Mouse (Mus musculus) heart, postnatal 0 days (tissue): Measurements from ENCODE around the gene Ssbp3. TPM values are rescaled to one million over a fixed set of nuclear protein-coding genes. Genes with fewer than 3 reads are reported as not detected.
A peak's percentile ranks its signal among the peaks of the same experiment; 100 is the strongest.

Experiments
- ATAC-seq: fragments of 200-750 bp; cut with Nextera tagmentation; 2 replicates; pipeline ENCODE4 v1.8.0; 2017; ENCODE audit warnings: low read depth, moderate number of reproducible peaks, moderate library complexity; ENCODE audit not compliant: insufficient read depth
- DNase-seq: peaks from one replicate; pipeline ENCODE4 v3.0.0-alpha.2; 2016; ENCODE audit warnings: low spot score
- H3K27ac ChIP-seq: fragments of 300-500 bp; sonication (generic); 2 replicates; pipeline ENCODE4 v1.5.1; 2014; ENCODE audit warnings: low read depth, mild to moderate bottlenecking
- H3K27me3 ChIP-seq: fragments of 300-500 bp; sonication (generic); 2 replicates; pipeline ENCODE4 v1.6.1; 2014; ENCODE audit warnings: low read length, mixed read lengths; ENCODE audit not compliant: control insufficient read depth, insufficient read depth
- H3K36me3 ChIP-seq: fragments of 300-500 bp; sonication (generic); replicated peaks from 2 replicates; pipeline ENCODE4 v1.6.1; 2014; ENCODE audit warnings: low read length, mixed read lengths; ENCODE audit not compliant: control insufficient read depth, insufficient read depth
- H3K4me1 ChIP-seq: fragments of 300-500 bp; sonication (generic); 2 replicates; pipeline ENCODE4 v1.6.1; 2014; ENCODE audit warnings: antibody characterized with exemption; ENCODE audit not compliant: control insufficient read depth, insufficient read depth
- H3K4me2 ChIP-seq: fragments of 300-500 bp; sonication (generic); 2 replicates; pipeline ENCODE4 v1.6.1; 2014; ENCODE audit warnings: low read depth, mild to moderate bottlenecking, low read length, moderate library complexity
- H3K4me3 ChIP-seq: fragments of 300-500 bp; sonication (generic); 2 replicates; pipeline ENCODE4 v1.5.1; 2014; ENCODE audit warnings: low read depth, low read length
- H3K9ac ChIP-seq: fragments of 300-500 bp; sonication (generic); replicated peaks from 2 replicates; pipeline ENCODE4 v1.6.1; 2014; ENCODE audit warnings: low read depth, low read length, mixed read lengths
- H3K9me3 ChIP-seq: fragments of 300-500 bp; sonication (generic); replicated peaks from 2 replicates; pipeline ENCODE4 v1.6.1; 2016; ENCODE audit warnings: low read length; ENCODE audit not compliant: control insufficient read depth
- CTCF ChIP-seq: IDR thresholded peaks from 2 replicates; pipeline ENCODE4 v1.5.1; 2016; ENCODE audit warnings: antibody characterized with exemption, control low read depth, low read depth
- EP300 ChIP-seq: IDR thresholded peaks from 2 replicates; pipeline ENCODE4 v1.6.1; 2016; ENCODE audit warnings: antibody characterized with exemption, low read depth
- WGBS: fragments of 180-500 bp; shearing (Covaris S2); extraction: QIAGEN DNeasy Blood & Tissue Kit; methylation state at CpG from one replicate; pipeline ENCODE4 v1.1.7; 2014; 5-methylcytosine and 5-hydroxymethylcytosine counted together
- polyA plus RNA-seq: library from polyadenylated mRNA; unstranded; fragments of >200 nt; fragmentation: Nextera tagmentation; extraction: Ambion mirVana; gene quantifications from 2 replicates; pipeline ENCODE4 v1.2.1, GENCODE M21; 2015
- total RNA-seq: library from RNA; depleted of rRNA; stranded (reverse); fragments of >200 nt; gene quantifications from 2 replicates; pipeline ENCODE4 v1.2.3, GENCODE M21; 2014; ENCODE audit warnings: low replicate concordance

The Ssbp3 gene
- total and polyA plus RNA-seq, 2 experiments from 2014 or later: 25.9 to 35.6 TPM

GRCm38 (mm10) chr4:106936741-106937140 is 26.2 kb downstream of the Ssbp3 start:
- peaks cover 9% of the 10 kb centered on the region; the same call in 1 of the 2 replicates for H3K36me3 ChIP-seq
- H3K9ac ChIP-seq: peak overlapping the region; percentile 44; the same call in 1 of the 2 replicates
- H3K4me3 ChIP-seq: no peak overlapping the region
- no peaks in the 10 kb centered on the region for H3K9me3 ChIP-seq
- H3K27ac ChIP-seq: peak overlapping the region; percentile 69
- no peak overlapping the region for H3K4me2 ChIP-seq
- ATAC-seq (peak; percentile 51; the same call in 1 of the 2 replicates), DNase-seq (peak; percentile 41)
- TF ChIP-seq CTCF (no peak), EP300 (no peak)
- peaks cover 45% of the 10 kb centered on the region for H3K4me1 ChIP-seq
- WGBS: 34% methylated on average over 8 of the region's 8 CpGs
- H3K27me3 ChIP-seq: no peaks in the 10 kb centered on the region

GRCm38 (mm10) chr4:106938506-106939222 is 28.2 kb downstream of the Ssbp3 start:
- H3K4me3 ChIP-seq: no peak overlapping the region
- DNase-seq: no peak
- no peak overlapping the region for H3K4me2 ChIP-seq
- H3K9me3 ChIP-seq: no peaks in the 10 kb centered on the region
- no peak for TF ChIP-seq CTCF
- no peak for TF ChIP-seq EP300
- H3K9ac ChIP-seq: no peak overlapping the region
- ATAC-seq: no peak
- peaks cover 52% of the 10 kb centered on the region for H3K4me1 ChIP-seq
- no peaks in the 10 kb centered on the region for H3K27me3 ChIP-seq
- H3K27ac ChIP-seq: no peak overlapping the region
- H3K36me3 ChIP-seq: 0 out of 2 replicates have a peak, but pooled peaks cover under 1% of the 10 kb centered on the region
- 70% methylated on average over 8 of the region's 8 CpGs for WGBS

DNA sequence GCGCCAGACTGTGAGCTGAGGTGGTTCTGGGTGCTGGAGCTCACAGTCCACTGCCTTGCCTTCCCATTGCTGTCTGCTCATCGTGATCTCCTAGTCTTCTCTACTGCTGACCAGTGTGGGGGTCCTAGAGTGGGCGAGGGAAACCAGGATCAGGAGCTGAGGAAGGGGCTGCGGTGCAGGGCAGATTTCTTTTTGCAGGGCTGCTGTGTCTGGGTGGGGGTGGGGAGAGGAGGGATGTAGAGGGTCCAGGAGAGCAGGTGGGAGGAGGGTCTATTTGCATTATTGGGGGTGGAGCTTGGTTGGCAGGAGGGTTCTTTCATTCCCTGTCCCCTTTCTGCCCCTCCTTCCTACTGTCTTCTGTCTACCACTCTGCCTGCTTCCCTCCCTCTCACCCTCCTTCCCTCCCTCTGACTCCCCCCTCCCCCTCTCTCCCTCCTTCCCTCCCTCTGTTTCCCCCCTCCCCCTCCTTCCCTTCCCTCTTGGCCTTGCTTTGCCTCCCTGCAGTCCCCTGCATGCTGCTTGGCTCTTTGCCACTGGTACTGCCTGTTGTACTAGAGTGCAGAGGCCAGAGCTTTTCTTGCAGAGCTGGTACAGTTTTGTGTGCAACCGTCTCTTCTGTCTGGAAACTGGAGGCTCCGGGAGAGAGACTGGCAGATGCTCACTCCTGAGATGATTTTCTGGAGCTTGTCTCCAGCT is 28.9 kb downstream of the Ssbp3 start:
- Histone ChIP-seq H3K9me3 (no peaks in the 10 kb centered on the region), H3K27ac (no peak overlapping the region), H3K4me1 (peaks cover 48% of the 10 kb centered on the region), H3K4me2 (no peak overlapping the region), H3K9ac (no peak overlapping the region), H3K27me3 (no peaks in the 10 kb centered on the region), H3K4me3 (no peak overlapping the region), H3K36me3 (no peaks in the 10 kb centered on the region)
- TF ChIP-seq EP300 (no peak), CTCF (no peak)
- 25% methylated on average over 6 of the region's 6 CpGs for WGBS
- ATAC-seq (no peak), DNase-seq (peak; percentile 38)

- H3K9ac ChIP-seq: no peak overlapping the region
- WGBS: 39% methylated on average over 4 of the region's 4 CpGs
- DNase-seq: no peak
Measured at GRCm38 (mm10) chr4:106939919-106940227, 29.4 kb downstream of the Ssbp3 start.

GRCm38 (mm10) chr4:106940945-106941344 is 30.4 kb downstream of the Ssbp3 start:
- no peak for ATAC-seq
- no peak overlapping the region for H3K27ac ChIP-seq
- H3K9ac ChIP-seq: no peak overlapping the region

More at GRCm38 (mm10) chr4:106939919-106940227, 29.4 kb downstream of the Ssbp3 start:
- Histone ChIP-seq H3K4me1 (peaks cover 48% of the 10 kb centered on the region), H3K27ac (no peak overlapping the region), H3K4me2 (no peak overlapping the region), H3K27me3 (no peaks in the 10 kb centered on the region), H3K36me3 (no peaks in the 10 kb centered on the region), H3K9me3 (no peaks in the 10 kb centered on the region), H3K4me3 (no peak overlapping the region)
- TF ChIP-seq EP300 (no peak), CTCF (no peak)
- no peak for ATAC-seq

GRCm38 (mm10) chr4:106941475-106941874 is 31.0 kb downstream of the Ssbp3 start:
- Histone ChIP-seq H3K4me3 (no peak overlapping the region), H3K27me3 (no peaks in the 10 kb centered on the region), H3K4me2 (no peak overlapping the region; the same call in 1 of the 2 replicates), H3K36me3 (no peaks in the 10 kb centered on the region), H3K27ac (no peak overlapping the region), H3K9ac (no peak overlapping the region), H3K4me1 (peaks cover 38% of the 10 kb centered on the region), H3K9me3 (no peaks in the 10 kb centered on the region)
- TF ChIP-seq CTCF (no peak), EP300 (no peak)
- DNase-seq: no peak
- no peak for ATAC-seq

More at GRCm38 (mm10) chr4:106940945-106941344, 30.4 kb downstream of the Ssbp3 start:
- Histone ChIP-seq H3K4me2 (no peak overlapping the region), H3K27me3 (no peaks in the 10 kb centered on the region), H3K4me3 (no peak overlapping the region), H3K4me1 (peaks cover 42% of the 10 kb centered on the region), H3K9me3 (no peaks in the 10 kb centered on the region), H3K36me3 (no peaks in the 10 kb centered on the region)
- DNase-seq: no peak
- TF ChIP-seq CTCF (no peak), EP300 (no peak)
- WGBS: 61% methylated on average over 6 of the region's 6 CpGs
